Mouse (Mus musculus): ENCODE data around the gene Ttc39b.

Ttc39b gene

DNA sequence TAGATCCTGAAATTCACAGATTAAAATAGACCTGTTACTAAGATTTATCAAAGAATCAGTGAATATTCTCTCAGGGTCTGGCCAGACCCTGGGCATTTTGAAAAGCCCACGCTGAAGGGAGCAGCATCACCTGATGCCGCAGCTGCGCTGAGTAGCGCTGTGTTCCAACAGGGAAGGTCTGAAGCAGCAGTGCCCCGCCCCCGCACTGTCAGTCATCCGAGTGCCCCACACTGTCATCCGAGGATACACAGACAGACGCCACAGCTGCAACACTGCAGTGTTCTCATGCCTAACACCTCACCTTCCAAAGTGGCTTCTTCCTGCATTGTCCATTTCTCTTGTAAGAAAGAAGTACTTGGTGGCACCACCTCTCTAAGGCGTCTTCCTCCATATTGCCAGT, 96.0 kb downstream of the Ttc39b start:
- no peak for DNase-seq

DNA sequence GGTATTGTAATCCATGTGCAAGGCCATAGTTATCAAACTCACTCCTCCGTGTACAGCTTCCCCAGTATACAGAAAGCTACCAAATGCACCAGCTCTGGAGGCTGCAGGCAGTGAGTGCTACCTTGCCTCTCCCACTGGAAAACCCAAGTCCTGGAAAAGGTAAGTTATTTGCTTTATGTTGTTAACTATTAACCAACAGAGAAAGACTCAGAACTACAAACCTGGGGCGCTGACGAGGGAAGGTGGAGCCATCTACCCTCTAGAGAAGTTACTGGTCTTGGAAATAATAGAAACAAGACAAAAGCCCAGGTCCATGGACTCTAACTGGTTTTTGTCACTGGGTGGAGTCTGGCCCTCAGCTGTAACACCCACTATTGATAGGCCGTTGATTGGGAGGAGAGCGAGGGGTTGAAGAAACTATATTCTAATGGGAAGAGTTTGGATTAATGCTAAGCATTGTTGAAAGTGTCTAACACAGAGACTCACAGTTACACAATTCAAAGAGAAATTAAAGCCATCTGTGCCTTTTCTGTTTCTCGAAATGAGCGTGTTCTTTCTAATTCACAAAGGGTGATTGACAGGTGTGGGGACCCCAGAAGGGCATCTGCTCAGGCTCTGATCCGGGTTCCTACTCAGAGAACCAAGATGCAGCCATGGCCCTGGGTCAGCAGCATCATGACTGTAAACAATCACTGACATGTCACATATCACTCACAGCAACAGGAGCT, 98.3 kb downstream of the Ttc39b start:
- no peak for DNase-seq

DNA sequence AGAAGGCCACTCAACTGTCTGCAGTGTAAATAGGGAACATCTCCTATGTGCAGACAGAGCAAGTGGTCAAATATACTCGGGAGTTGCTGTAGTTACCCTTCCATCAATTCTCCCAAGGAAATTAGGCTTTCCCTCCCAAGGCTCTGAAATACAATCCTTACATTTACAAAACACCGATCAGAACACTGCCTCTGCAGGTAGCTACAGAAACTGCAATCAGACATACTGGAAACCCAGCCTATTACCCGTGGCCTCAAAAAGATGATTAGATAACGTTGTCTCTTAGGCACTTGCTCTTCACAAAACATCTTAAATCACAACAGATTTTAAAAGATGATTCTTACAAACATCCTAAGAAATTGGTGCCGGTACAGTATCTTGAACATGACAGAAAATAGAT, 99.8 kb downstream of the Ttc39b start:
- DNase-seq, result no peak

DNA sequence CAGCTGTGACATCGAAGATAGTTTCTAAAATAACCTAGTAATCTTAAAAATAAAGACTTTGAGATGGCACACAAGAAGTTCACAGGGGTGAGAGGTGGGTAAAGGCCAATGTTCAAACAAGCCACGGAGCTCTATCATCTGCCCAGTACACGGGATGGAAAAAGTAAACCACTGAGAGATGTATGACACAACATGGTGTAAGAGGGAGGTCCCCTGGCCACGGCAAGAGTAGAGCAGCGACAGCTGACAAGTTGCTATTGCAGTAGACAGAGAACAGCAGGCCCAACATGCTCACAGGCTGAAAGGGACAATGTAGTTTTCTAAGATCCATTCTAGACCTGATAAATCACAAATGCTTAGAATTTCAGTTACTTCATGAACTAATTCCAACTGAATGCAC, 100.9 kb downstream of the Ttc39b start:
- DNase-seq, result peak in 1 of 2 experiments; percentile 16

DNA sequence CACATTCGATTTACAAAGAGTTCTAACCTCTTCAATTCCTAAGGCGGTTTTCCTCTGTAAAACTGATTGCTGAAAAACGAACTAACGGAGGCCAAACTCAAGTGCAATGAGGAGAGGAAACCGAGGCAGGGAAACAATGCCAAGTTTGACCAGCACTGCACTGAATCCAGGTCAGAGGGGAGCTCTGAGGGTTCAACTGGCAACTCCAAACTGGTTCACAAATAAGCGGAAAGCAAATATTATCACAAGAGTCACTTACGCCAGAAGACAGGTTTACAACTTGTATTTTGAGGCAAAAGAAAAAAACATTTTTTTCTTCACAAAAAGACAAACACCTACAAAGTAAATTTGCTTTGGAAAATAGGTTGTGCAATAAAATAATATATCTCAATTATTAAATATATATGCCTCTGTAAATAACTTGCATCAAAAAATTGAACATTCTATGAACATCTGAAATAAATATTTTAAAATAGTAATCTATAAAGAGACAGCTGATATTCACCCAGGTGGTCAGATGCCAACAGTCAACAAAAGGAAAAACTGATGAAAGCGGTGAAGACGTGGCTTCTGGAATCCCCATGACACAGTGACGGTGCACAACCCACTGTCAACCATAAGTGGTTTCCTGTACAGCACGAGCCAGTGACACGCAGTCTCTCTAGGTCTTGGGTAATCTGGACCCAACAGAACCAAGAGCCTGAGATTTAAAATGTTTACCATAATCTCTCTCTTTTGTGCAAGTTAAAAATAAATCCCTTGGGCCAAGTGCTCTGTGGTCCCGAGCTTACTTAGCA, 103.1 kb downstream of the Ttc39b start:
- no peak for DNase-seq

DNA sequence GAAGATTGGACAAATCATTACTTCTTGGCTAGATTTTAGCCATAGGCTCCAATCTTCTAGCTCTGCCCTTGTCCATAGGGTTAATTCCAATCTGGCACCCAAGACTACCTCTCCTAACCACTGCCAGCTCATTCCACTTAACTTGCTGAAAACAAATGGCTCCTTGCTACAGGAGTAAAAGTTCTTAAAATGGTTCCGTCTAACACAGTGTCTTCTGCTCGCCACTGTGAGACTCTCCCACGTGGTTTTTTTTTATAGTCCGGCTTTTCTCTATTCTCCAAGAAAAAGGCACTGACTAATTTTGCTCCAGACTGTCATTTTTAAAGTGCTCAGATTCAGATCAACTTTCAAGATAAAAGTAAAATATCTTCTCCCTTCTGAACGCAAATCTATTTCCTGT, 104.8 kb downstream of the Ttc39b start:
- no peak for DNase-seq

DNA sequence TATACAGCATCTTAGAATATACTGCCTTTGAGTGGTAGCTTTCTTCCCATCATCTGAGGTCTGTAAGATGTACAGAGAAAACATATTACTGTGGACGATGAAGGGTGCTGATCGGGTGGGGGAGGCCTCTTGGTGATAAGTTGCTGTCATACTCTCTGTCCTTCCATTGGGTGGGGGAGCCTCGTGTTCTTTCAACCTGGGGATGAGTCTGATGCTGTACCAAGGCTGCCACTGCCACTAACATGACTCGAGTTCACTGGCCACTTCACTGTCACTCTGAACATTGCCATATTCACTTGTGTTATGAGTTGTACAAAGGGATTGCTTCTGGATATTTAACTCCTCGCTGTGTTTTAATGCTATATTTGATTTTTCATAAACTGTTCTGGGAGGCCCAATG, 106.9 kb downstream of the Ttc39b start:
- no peak for DNase-seq

DNA sequence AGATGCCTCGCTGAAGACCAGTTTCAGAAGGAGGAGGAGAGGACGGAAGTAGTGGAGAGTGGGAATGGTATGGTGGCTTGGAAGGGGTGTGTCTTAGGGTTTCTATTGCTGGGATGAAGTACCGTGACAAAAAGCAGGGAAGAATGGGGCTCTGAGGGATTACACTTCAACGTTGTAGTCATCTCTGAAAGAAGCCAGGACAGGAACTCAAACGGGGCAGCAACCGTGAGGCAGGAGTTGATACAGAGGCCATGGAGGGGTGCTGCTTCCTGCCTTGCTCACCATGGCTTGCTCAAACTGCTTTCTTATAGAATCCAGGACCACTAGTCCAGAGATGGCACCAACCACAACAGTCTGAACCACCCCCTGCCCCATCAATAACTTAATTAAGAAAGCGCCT, 107.7 kb downstream of the Ttc39b start:
- DNase-seq, result no peak

DNA sequence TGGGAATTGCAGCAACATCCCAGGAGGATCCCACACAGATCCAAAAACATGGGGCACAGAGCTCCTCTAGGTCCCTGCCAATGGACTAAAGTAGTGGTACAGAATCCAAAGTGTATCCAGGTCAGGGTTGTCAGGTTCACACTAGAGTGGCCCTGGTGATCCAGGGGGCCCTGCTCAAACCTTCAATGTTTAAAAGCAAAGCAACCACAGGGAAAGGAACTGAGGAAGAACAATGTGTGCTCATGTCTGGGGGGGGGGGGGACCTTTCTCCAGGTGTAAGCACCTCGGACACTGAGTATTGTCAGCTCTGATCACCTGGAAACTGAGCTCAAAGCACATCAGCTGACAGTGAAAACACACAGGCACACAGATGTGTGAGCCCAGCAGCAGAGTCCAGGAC, 108.3 kb downstream of the Ttc39b start:
- DNase-seq, result no peak

DNA sequence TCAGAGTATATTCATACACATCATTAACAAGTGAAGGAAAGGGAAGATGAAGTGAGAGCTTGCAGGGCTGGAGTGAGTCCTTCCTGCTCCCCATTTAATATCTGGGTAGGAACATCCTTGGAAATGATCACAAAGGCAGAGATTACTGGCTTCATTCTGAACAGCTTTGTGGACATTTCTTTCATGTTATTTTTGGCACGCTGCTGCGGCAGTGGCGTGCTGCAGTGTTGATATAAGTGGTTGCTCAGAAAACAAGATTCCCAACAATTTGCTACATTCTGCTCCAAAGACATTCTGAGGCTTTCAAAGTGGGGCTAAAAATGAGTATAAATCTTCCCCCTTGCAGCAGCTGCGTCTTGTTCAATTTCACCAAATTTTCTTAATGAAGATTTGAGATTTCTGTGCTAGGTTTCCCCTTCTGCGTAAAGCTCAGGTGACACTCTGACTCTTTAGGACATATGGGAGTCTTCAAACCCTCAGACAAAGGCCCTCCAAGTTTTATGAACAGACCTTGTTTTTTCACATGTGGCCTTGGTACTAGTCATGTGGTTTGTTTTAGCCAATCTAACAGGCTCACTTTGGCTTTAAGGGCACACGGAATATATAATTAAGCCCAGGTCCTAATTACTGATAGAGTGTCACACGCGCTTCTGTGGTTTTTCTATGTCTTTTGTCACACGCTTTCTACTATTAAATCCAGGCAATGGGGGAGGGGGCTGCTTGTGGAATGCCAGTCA, 109.1 kb downstream of the Ttc39b start:
- peak in 1 of 2 experiments; percentile 20 for DNase-seq

DNA sequence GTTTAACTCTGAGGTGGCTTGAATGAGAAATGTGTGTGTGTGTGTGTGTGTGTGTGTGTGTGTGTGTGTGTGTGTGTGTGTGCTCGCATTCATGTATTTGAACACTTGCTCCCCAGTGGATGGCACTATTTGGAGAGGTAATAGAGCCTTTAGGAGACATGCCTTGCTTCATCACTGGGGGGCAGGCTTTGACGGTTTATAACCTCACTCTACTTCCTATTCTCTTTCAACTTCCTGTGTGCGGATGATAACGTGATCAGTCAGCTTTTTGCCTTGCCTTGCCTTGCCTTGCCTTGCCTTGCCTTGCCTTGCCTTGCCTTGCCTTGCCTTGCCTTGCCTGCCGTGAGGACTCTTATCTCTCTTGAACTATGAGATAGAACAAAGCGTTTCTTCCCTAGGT, 110.3 kb downstream of the Ttc39b start:
- no peak for DNase-seq

DNA sequence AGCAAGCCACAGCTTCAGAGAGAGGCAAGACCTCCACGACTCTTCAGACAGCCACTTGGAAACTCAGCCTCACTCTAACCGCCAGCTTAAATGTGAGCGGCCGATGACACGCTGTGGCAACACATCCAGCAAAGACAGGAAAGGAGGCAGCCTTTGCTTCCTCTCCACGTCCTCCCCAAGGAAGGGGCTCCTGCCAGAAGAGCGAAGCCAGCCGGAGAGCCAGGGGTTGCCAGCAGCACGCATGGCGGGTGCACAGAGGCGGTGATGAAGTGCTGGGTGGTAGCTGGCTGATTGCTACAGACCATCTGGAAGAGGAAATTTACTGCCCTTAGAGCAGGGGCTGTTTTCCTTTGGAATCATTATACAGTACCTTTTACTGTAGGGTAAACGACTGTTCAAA, 112.3 kb downstream of the Ttc39b start:
- DNase-seq, result peak; percentile 32 to 45

DNA sequence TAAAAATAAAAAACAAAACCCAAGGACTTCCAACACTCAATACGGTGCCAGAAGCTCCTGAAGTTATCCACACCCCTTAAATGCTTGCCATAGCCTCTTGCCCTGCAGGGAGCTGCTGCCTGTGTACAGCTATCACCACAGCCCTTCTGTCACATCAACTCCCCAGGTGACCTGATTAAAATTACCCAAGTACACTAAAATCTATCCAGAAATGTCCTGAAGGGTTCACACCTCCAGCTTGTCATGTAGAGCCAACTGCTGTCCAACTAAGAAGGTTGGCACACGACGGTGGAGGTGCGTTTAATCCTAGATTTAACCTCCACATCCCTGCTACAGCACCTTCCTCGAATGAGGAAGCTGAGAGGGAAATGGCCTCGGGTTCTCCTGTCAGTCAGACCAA, 113.6 kb downstream of the Ttc39b start:
- no peak for DNase-seq

DNA sequence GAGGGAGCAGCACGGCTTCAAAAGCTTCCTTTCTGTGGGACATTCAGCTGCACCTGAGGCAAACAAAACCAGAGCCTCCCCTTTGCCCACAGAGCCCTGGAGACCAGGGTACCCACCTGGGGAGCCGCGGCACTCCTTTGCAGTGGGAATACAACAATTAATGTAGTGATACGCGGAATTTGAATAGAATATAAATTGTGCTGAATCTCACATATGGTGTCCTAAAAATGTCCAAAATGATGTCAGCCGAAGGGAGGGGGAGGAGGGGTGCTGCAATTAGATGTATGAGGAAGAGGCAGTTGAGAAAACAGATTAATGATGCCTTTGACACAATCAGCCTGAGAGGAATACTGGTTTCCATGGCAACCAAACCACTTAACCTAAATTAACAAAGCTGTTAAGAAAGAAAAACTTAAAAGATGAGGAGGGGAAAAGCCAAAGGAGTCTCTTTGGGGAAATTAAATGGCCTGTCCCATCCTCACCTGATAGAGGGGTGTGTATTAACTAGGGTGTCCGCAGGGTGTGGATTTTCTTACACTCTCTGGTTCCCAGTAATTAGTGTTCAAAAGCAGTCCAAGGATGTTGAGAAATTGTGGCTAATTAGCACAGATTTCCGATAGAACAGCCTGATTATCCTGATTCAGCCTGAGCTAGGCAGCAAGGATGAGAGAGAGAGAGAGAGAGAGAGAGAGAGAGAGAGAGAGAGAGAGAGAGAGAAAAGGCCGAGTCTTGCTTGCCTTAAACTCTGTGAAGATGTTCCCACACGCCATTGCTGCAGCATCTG, 117.1 kb downstream of the Ttc39b start:
- no peak for DNase-seq

DNA sequence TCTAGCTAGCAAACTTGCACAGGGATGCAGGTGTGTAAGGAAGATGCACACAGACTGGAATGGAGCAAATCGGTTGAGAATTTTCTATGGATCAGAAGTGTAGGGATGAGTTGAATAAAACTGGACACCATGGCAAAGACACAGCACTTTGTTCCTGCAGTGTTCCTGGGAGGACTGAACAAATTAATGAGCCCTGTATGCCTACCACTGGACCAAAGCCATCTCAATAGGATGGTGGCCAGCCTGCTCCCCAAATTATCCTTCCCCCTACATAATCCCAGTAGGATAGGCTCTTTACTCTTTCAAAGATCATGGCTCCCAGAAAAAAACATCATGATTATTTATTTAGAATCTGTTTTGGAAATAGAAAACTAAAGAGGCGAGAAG, 117.6 kb downstream of the Ttc39b start:
- DNase-seq, result no peak

DNA sequence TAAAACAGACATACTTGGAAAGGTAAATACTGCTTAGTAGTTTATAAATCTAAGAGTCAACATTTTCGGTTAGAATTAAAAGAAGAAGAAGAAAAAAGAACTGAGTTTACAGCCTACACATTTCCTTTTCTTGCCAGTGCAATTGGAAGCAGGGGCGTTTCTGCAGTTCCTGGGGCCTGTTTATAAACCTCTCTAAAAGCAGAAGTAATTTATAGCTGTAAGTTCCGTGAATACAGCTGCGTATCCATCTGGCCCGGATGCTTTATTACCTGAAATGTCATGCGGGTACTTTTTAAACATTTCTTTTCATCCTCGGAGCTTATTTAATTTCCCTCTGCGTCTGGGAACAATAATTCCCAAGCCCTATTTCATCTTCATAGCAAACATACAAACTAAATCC, 124.7 kb downstream of the Ttc39b start:
- DNase-seq, result no peak

DNA sequence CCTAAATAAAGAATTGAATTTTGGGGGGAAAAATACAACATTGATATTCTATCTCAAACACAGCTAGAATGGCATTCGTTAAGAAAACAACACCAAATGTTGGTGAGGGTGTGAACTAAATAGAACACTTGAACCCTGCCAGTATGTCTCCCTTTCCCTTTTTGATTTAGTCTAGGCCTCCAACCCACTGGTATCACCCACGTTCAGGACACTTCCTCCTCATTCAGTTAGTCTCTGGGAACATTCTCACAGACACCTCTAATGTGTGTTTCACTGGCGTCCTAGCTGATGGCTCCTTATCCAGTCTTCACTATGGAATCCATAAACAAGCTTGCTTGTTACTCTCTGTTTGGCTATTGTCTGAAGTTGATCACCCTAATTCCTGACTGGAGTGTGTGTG, 125.9 kb downstream of the Ttc39b start:
- no peak for DNase-seq

DNA sequence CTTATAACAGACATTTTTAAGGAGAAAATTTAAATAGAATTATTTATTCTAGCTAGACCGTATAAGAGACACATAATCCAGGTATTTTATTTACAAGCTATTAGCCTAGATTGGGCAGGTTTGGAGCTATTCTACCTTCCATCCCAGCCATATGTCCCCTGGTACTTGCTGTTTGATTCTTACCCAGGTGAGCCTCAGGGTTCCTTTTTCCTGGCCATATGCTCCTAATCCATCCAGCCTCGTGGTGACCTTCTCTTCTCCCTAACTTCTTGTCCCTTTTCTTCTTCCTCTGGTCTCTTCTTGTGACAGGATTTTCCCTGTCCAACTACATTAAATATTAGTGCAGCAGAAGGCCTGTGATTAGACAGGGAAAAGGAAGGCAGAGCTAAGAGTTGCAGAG, 134.3 kb downstream of the Ttc39b start:
- DNase-seq, result no peak

DNA sequence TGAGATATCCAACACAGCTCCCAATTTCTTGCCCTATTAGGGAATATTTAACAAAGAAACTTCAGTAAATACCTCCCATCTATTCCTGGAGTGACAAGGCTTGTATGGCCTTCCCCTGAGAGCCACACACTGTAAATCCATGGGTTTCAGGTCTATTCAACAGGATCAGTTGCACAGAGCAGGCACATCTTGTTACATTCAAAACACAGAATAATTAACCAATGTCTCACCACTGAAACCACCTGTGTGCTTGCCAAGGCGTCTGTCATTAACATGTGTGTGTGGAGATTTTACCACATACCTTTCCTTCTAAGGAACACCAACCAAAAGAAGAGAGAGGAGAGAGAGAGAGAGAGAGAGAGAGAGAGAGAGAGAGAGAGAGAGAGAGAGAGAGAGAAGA, 136.7 kb downstream of the Ttc39b start:
- no peak for DNase-seq

DNA sequence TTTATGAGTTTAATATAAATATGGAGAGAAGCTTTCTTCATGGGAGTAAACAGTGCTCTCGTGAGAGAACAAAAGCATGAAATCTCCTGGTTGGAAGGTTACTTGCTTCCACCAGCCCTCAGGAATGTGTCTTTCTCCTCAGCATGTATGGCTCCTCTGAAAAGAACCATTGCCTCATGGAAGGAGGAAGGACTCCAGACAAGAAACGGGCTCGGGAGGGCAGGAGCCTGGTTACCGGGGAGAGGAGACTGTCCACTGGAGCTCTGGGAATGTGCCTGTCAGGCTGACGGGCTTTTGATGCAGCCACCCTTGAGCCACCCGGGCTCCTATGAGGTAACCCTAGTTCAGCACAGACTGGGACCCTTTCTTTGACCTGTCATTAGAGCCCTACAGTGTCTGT, 137.6 kb downstream of the Ttc39b start:
- no peak for DNase-seq

DNA sequence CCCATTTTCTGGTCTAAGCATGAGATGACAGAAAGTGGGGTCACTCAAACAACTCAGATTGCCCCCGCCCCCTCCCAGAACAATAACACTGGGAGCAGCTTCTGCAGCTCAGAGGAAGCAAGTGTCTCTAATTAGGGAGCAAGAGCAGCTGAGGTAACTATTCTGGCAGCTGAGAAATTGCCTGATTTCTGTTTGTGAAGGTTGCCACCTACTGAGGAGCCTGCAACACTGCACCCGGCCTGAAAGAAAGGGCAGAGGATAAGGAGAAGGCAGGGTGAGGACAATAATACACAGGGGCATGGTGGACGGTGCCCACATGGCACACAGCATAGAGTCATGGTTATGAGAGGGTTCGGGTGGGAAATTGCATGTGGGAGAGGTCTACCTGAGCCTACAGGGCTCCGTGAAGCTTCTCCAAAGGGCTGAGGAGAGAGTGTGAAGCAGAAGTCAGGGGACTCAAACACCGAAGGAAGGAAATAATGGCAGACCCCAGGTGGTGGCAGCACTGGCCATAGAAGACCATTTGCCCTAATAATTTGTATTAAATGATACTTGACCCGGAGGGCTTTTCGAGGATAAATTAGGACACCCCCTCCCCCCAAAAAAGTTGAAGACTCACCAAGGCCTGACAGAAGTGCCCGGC, 140.6 kb downstream of the Ttc39b start:
- peak; percentile 12 to 21 for DNase-seq
